Mouse (Mus musculus) heart, adult 8-10 months (tissue): Measurements from ENCODE around the gene Cacnb4. TPM values are rescaled to one million over a fixed set of nuclear protein-coding genes. Genes with fewer than 3 reads are reported as not detected.
A peak's percentile ranks its signal among the peaks of the same experiment; 100 is the strongest.

Source experiments
- DNase-seq: peaks from one replicate; pipeline ENCODE4 v3.0.0; 2022; ENCODE audit warnings: low spot score
- total RNA-seq, 4 experiments: library from RNA; stranded (reverse); gene quantifications; 2 replicates each; pipeline ENCODE4 v1.2.4; 2022

The Cacnb4 gene
- total RNA-seq, 4 experiments from 2014 or later = 0.31 to 0.89 (median 0.65) TPM

DNA sequence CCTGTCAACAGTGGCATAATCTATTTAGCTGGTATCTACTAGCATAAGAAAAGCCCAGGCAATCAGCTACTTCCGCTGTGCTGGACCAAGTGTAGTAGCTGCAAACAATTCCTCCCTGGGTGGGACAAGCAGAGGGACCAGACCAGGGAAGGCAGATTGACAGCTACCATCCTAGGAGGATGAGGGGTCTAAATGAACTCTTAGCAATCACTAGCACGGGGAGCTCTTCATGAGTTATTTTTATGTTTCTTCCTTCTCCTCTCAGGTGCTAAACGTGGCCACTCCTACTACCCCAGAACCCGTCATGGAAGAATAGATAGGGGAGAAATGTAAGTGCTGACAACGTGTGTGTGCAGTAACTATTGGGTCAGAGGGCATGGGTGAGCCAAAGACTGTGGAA is 105.8 kb downstream of the Cacnb4 start:
- DNase-seq = no peak

DNA sequence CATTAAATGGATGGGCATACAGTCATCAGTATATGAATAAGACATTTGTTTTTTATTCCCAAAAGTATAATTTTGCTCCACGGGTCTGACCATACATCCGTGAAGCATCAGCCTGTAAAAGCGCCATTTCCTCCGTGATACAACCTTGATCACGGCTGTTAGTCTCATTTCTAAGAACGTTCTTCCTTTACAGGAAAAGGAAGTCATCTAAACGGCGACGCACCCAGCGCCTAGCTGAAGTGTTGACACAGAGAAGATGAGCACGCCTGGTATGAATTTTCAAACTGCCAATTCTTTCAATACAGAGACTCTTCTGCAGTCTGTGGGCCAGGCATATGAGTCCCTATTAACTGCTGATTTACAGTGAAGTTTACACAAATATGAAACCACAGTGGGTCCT is 106.5 kb downstream of the Cacnb4 start:
- no peak for DNase-seq

DNA sequence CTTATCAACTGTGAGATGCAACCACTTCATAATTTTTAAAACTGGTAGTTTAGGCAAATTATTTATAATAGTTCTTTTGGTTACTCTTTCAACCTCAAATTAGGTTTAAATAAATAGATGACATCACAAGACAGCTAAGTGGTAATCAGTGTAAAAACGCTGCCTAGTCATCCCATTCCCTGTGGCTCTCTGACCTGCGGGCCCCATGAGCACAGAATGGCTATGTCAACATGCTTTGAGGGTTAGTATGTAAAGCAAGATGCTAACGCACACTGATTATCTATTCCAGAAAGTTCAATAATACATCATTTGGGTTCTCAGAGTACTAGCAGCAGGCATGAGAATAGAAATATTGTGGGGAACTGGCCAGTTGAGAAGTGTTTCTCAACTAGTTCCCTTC is 108.5 kb downstream of the Cacnb4 start:
- no peak for DNase-seq

DNA sequence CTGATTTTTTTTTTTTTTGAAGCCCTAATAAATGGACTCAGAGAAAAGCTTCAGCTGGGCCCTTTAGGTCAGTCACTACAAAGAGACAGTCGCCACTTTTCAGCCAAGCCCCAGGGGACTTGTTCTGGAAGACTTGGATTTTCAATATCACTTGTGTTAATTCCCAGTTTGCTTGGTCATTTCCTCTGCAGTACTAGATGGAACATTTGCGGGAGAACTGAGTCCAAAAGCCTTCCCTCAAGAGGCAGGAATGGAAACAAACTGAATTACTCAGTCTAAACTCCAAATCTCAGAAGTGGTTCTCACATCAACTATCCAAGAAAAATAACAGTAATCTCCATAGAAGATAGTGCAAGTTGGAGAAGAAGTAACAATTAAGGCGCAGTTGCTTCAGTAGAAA is 109.2 kb downstream of the Cacnb4 start:
- DNase-seq = peak; percentile 76

DNA sequence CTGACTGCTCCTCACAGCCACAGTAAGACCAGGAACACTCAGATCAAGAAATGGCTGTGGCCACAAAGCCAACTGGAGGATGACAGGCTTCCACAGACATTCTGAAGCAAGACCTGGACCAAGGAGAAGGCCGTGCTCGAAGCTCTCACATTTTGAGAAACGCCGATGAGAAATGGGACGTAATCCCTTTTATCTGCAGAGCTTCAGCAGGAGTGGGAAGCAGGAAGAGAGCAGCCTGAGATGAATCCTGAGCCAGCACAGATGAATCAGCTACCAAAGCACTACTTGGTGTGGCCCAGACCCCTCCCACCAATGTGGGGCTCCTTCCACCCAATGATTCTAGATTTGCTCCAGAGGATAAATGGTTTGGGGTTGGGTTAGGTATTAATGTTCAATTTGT is 113.4 kb downstream of the Cacnb4 start:
- DNase-seq = no peak

DNA sequence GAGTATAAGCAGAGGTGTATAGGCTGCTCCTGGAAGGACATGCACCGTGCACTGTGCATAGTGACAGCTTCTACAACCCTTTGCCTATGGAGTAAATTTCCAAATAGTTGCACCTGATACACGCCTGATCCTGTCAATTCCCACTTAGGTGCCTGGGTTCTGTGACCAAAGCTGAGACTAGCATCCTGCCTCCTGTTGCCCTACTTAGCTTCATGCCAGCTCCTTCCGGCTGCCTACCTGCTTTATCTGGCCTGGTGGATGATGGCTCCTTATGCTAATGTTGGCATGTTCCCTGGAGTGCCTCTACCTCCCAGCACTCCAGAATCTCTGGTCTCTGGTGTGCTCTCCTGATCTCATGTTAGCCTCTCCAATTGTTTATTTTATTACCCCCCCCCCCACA is 114.3 kb downstream of the Cacnb4 start:
- DNase-seq = no peak

DNA sequence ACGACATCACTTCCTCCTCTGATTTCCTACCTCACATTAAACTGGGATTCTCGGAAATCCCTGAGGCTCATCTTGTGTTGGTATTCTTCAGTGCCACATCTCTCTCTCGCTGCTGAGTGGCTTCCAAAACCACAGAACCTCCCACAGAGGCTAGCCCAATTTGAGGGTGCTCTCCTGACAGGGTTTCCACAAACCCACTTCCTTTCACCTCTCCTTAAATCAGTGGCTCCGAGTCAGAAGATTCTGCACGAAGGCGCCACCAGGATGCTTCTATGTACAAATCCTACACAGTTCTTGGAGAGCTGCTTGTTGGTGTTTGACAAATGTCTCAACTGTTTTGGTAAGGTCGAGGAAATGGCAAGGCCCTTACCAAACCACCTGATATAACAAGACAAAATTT is 115.5 kb downstream of the Cacnb4 start:
- no peak for DNase-seq

DNA sequence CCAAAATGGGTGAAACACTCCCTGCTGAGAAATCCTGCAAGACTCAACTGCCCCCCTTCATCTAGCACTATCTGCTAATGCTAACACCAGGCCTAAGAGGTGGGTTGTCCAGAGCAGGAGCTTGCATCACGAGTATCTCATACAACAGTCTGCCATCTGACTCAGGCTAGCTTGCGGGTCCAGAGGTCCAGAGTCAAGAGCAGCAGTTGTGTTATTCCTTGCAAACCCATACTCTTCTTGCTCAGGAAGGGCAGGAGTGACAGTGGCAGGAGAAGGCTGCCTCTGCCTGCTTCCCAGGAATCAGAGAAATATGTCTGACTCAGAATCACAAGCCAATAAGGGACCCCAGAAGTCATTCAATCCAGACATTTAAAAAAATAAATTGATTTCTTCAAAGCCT is 116.4 kb downstream of the Cacnb4 start:
- DNase-seq = no peak

DNA sequence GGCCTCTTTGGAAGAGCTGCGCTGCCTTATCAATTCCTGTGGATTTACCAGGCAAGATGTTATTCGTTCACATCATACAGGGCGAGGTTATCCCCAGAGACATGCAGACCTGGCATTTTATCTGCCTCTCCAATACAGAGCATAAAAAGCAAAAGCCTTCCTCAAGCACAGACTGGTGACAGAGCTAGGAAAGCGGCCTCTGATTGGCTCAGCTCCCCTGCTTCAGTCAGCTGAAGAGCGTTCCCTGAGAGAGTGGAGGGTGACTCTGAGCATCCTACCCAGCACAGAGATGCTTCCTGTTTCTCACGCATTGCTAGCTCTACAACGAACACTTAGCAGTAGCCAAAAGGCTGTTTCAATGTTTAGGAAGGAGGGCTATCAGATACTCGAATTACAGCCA is 118.2 kb downstream of the Cacnb4 start:
- DNase-seq = no peak

DNA sequence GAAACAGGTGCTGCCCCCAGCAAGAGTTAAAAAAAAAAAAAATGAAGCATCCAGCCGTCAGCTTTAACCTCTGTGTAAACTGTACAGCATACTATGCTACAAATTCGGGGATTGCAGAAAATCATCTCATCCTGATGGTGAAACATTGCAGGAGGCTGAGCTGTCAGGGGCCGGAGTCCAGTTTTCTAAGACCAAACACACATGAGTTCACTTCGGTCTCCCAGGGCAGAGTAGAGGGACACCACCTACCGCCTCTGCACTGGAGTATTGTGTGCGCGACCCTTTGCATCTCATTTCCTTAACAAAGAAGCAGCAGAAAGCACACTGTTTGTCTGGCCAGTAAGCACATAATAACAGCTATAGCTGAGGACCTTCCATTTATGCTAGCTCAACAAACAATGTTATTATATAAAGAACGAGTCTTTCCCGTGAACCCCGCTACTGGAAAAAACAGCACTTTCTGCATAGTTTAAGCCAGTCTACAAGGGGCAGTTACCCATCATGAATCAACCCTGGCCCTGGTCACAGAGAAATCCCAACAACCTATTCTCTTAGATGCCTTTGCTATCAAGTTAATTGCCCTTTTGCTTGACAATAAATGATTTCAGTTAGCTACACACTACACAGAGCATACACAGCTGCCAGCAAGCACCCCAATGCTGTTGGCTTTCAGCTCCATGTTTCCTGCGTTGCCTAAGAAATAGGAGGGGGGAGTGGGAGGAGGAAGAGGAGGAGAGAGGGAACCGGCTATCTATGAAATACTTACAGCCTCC is 118.9 kb downstream of the Cacnb4 start:
- no peak for DNase-seq

DNA sequence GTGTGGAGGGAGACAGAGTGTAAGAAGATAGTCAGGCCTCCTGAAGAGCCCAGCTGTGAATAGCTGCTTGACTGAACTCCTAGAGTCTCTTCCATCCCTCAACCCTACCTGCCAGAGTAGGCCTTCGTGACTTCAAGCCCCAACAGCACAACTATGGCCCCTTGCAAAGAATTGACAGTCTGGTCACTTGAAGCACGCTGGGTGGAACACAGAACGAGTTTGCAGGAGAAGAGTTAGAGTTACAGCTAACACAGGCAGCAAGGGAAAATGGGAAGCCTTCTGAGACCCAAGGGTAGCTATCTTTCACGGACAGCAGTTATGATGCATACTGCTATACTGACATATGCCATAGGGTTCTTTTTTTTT is 119.7 kb downstream of the Cacnb4 start:
- DNase-seq = no peak

DNA sequence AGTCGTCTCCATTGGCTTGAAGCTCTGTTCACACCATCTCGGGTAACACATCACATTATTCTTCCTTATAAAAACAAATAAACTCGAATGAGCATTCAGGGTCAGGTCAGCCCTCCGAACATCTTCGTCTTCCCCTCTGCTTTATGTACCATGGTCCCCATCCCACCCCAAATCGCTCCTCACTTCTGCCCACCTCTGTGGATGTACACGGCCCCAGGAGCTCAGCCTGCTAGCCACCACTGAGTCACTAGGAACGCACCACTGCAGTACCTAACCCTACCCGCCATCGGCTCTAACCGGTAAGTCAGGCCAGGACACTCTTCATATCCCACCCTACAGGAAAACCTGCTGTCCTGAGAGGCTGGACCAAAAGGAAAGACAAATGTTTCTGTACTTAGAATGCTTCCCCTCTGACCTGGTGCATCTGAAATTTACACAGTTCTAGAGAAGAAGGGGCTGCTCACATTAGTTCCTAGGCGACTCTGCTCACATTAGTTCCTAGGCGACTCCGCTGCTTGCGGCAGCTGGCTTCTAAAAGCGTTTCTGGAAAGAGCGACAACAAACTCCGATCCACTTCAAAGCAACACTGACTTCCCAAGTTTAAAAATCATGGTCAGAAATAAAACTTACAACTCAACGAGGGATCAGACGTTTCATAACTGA is 120.2 kb downstream of the Cacnb4 start:
- DNase-seq = no peak

DNA sequence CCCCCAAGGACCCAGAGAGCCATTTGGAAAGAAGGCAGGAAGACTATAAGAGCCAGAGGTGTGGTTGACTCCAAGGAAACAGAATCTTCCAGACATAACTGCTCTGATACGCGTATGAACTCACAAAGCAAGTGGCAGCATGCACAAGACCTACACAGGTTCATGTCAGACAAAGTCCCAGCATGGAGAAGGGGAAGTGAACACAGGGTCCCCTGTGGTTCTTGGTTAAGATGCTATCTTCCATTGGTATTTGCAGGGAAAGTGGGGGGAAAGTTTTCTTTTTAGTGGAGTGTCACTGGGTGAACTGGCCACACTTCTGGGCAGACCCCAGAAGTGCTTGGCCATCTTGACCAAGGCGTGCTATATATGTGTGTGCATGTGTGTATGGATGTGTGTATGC is 128.2 kb downstream of the Cacnb4 start:
- DNase-seq = no peak

DNA sequence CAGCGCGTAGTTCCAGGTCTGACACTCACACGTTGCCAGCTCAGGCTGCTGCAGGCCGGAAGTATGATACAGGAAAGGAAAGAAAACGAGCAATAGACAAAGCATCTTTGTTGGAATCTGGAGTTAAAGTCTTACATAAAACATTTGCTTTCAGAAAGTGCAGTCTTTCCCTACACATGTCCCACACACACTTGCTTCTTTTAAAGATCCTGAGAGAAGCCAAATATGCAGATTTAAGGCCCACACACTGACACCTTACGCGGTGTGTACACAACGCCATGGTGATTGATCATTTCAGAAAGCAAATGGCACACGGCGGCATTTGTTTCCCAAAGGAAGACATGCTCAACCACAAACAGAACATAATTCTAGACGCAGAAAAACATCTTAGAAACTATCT is 129.3 kb downstream of the Cacnb4 start:
- no peak for DNase-seq

DNA sequence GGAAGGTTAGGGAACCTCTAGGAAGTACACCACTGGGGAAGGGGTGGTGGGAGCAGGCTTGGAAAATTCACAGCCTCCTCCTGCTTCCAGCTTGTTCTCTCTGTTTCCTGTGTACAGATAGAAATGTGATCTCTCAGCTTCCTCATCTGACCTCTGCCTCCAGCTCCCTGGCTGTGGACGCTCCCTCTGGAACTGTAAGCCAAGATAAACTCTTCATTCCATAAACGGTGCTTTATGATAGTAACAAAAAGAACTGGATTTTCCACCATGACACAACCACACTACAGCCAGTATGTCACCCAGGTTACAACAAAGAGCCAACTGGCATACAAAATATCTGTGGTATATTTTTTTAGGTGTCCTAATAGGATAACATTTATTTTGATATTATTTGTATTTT is 132.1 kb downstream of the Cacnb4 start:
- DNase-seq = no peak

DNA sequence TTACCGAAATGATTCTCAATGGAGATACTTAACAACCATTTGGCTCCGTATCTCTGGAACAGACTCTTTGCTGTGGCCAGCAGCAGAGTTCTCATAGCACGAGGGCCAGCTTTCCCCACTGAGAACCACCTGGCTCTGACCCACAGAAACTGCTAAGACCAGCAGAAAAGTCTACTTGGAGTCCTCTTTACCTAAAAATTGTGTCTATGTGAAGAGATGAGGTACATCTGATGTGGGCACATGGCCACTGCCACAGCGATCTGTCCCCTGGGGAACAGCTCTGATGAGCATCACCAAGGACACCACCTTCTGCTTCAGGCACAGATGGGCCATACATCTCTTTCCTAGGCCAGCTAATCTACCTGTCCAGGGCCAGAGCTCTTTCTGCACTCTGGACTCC is 135.6 kb downstream of the Cacnb4 start:
- no peak for DNase-seq

DNA sequence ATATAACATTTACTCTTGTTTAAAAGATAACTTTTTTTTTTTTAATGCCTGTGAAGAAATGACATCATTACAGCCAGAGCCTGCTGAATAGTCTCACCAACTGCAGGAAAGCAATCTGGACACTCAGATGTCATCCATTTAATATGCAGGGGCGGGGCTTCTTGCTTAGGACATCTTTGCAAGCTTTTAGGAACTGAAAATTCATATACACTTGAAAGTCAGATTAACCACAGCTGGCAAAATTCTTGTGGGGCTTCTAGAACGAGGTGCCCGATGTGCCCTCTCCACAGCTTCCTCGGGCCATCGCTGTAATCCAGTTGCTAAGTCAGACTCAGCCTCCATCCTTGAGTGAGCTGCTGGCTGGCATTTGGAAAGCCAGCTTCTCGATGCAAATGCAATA is 137.3 kb downstream of the Cacnb4 start:
- DNase-seq = no peak

DNA sequence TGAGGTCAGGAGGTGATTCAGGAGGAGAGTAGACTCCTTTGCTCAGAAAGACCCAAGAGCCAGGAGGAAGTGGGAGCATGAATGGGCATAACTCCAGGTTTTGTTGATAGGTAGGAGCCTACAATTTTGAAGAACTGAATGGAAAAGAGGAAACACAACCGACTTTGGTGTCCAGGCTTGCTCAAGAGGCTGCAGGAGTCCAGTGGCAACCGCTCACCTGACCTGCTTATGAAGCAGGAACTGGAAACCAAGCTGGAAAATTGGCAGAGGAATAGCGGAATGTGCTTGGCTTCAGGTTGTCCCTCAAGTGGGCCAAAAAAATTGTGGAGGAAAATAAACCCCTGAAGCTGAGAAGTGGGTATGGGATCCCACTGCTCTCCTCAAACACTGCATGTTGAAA is 139.0 kb downstream of the Cacnb4 start:
- no peak for DNase-seq

DNA sequence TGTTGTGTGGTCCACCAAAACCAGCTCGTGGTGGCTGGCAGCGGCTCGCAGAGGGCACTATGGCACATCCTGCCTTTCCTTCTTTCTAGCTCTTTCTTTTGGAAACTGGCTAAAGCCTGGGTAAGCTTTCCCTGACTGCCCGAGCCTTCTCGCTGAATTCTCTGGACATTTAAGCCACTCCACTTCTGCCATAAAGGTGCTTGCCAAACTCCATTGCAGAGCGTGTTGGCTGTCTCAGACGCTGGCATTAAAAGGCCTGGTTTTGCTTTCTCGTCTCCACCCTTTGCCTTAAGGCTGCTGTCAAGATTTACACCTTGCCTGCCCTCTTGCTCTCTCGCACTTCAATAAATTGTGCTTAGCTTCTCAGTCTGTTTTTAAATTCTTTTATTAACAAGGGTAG is 139.5 kb downstream of the Cacnb4 start:
- no peak for DNase-seq

DNA sequence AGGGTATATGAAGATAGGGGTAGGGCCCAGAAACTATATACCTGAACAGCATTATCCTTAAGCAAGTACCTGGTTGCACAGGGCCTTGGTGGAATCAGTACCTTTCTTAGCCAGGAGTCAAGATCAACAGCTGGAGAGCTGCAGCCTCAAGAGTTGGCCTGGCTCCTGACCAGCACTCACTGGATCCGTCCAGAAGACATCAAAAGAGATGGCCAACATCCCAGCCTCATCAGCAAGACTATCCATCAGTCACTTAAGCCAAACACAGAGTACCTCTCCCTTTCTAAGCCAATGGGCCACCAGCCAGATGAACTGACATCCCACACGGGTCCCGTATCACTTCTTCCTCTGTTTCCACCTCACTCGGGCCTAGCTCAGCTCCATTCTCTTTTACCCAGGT is 140.1 kb downstream of the Cacnb4 start:
- no peak for DNase-seq

DNA sequence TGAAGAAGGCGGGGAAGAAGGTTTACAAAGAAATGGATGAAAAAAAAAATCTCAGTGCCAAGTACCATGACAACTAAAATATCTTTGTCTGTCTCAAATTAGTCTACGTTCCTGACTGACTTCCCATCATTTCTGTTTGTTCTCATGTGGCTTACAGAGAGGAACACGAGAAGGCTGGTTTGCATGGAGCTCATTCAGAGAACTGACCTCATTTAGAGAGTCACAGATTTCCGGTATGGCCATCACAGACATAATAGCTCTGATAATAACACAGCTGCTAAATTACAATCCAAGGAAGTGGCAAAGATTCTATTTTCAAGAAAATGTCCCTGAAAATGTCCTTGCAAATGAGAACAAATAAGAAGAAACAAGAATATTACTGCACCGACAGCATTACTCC is 142.9 kb downstream of the Cacnb4 start:
- DNase-seq = no peak

DNA sequence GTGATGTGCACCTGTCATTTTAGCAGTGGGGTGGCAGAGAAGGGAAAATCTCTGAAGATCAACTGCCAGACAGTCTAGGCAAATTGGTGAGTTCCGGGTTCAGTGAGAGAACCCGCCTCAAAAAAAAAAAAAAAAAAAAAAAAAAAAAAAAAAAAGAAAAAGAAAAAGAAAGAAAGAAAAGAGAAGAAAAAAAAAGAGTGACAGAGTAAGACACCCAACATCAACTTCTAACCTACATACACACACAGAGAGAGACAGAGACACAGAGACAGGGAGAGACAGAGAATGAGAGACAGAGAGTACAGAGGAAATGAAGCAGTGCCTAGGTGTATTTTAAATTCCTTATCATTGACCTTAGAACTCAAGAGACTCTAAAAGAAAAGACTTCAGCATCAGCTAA is 146.1 kb downstream of the Cacnb4 start:
- no peak for DNase-seq

DNA sequence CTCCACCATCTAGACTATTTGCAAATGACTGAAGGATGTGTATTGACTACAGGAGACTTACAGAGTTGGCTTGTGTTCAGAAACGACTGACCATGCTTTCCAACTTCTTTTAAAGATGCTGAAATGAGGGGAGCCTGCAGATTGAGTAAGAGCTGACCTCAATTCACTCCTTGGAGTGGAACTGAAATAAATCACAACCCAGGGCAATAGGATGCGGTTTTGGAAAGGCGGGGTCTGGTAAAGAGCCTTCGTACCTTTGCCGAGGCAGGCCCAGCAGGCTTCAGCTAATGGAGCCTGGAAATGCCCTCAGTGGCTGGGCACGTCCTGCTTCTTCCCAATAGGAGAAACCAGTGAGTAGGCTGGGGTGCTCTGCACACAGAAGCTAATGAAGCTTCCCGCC is 147.4 kb downstream of the Cacnb4 start:
- no peak for DNase-seq
